Mouse (Mus musculus) gastrocnemius, postnatal 10 days (tissue): ENCODE measurements at regions not wholly inside any gene's neighbourhood (a gene's known extent, or its start where the extent isn't known, plus 50 kb on each side); places are given as distances from the start of the nearest gene placed in this dataset.

ENCODE experiments used
- DNase-seq: peaks from one replicate; pipeline ENCODE4 v3.0.0; 2021; ENCODE audit warnings: mixed read lengths

GRCm38 (mm10) chr6:99891790-99892189 lies 165.6 kb upstream of the Prok2 start:
- no peak for DNase-seq

DNA sequence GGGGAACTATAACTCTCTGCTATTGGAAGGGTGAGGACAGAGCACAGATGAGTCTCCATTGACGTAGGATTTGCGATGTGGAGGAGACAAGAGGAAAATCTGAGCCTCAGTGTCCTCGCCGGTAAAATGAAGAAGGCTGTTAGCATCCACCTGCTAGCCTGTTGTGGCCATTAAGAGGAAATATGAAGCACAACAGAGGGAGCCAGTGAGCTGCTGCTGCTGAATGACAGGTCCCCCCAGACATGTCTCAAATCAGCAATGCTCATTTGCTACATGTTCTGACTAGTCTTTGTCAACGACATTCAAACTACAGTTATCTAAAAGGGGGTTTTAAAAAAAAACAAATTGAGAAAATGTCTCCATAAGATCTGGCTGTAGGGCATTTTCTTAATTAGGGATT lies 164.6 kb upstream of the Prok2 start:
- DNase-seq = no peak

DNA sequence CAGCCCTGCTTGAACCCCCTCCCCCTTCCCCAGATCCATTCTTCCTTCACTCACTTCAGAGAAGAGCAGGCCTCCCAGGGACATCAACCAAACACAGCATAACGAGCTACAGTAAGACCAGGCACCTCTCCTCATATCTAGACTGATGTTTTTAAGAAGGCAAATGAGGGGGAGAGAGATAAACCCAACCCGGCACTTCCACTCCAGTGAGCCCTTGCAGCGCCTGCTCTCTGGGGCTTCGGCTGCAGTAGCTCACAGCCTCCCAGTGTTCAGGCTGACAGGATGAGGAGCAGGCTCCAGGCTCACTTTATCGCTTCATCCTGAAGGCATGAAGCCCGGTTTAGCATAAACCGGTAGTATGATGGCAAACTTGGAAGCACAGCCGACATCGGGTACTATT lies 162.9 kb upstream of the Prok2 start:
- DNase-seq = no peak

DNA sequence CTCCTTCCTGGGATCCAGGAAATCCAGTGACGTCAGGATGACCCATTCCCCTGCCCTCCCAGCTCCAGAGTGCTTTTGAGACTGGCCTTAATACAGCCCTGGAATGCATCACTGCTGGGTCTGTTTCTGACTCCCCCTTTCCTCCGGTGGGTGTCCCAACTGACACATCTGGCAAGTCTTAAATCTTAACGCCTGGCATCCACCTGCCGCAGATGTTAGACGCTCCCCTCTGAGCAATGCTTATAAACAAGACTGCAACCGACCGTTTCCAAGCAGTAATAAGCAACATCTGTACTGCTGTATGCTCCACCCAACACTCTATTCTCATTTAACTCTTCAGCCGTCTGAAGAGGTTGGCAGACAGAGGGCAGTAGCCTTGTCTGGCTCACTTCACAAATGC lies 161.7 kb upstream of the Prok2 start:
- DNase-seq = no peak

GRCm38 (mm10) chr6:99884755-99885154 lies 158.6 kb upstream of the Prok2 start:
- no peak for DNase-seq

DNA sequence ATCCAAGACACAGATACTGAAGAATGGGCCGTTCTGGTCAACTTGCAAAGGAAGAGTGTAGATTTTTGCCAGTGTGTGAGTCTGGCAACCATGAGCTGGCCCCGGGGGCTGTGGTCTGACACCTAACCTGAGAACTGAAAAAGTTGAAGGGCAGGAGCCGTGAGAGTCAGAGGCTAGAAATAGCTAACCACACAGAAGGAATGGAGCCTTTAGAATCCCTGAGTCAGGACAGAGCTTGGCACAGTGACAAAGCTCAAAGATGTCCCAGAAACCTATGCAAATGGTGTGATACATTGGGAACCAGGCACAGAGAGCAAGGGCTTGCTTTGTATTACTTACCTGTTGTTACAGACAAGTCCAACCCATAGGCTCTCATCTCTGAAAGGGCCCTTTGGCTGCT lies 157.9 kb upstream of the Prok2 start:
- DNase-seq = no peak

GRCm38 (mm10) chr6:99881606-99882005 lies 155.4 kb upstream of the Prok2 start:
- DNase-seq = no peak

DNA sequence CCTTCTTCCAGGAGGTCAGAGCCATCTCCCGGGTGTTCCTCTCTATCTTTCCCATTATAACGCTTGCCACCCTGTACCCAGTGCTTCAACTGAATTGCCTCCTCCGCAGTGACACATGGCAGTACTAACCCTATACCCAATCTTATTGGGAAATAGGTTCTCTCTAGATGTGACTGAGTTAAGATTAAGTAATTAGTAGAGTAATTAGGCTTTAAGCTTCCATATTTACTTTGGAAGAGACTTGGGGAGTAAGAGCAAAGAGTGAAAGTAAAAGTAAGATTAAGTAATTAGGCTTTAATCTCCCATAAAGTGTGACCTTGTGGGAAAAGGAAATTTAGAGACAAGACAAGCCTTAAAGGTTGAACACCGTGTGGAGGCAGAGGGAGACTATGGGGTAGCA lies 148.7 kb upstream of the Prok2 start:
- no peak for DNase-seq

DNA sequence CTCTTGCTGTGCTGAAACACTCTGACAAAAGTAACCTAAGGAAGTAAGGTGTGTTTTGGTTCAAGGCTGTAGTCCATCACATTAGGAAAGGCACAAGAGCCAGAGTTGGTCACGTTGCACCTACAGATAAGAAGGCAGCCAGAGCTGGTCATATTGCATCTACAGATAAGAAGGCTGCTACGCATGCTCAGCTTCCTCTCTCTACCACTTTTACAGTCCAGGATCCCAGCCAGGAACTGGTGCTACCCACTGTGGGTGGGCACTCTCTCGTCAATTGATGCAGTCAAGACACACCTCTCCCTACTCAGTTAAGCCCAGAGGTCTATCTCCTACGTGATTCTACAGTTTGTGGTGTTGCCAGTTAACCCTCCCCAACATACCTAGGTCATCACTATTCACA lies 147.8 kb upstream of the Prok2 start:
- no peak for DNase-seq

- no peak for DNase-seq
Measured at GRCm38 (mm10) chr6:99866061-99866460, 139.9 kb upstream of the Prok2 start.

GRCm38 (mm10) chr6:99864949-99865348 lies 138.8 kb upstream of the Prok2 start:
- DNase-seq = no peak

- DNase-seq = no peak
Measured at GRCm38 (mm10) chr6:99863418-99863817, 137.2 kb upstream of the Prok2 start.

GRCm38 (mm10) chr6:99857411-99857810 lies 131.2 kb upstream of the Prok2 start:
- no peak for DNase-seq

- no peak for DNase-seq
Measured at GRCm38 (mm10) chr6:99853716-99854115, 127.5 kb upstream of the Prok2 start.

- no peak for DNase-seq
Measured at GRCm38 (mm10) chr6:99850706-99851105, 124.5 kb upstream of the Prok2 start.

GRCm38 (mm10) chr6:99845508-99845846 lies 119.3 kb upstream of the Prok2 start:
- DNase-seq = no peak

- DNase-seq = no peak
Measured at GRCm38 (mm10) chr6:99844775-99845507, 118.7 kb upstream of the Prok2 start.

- DNase-seq = no peak
Measured at GRCm38 (mm10) chr6:99843507-99843906, 117.3 kb upstream of the Prok2 start.

- no peak for DNase-seq
Measured at GRCm38 (mm10) chr6:99842723-99843122, 116.5 kb upstream of the Prok2 start.

GRCm38 (mm10) chr6:99840823-99841222 lies 114.6 kb upstream of the Prok2 start:
- no peak for DNase-seq

GRCm38 (mm10) chr6:99833323-99833722 lies 107.1 kb upstream of the Prok2 start:
- no peak for DNase-seq

GRCm38 (mm10) chr6:99827625-99828024 lies 101.4 kb upstream of the Prok2 start:
- no peak for DNase-seq

DNA sequence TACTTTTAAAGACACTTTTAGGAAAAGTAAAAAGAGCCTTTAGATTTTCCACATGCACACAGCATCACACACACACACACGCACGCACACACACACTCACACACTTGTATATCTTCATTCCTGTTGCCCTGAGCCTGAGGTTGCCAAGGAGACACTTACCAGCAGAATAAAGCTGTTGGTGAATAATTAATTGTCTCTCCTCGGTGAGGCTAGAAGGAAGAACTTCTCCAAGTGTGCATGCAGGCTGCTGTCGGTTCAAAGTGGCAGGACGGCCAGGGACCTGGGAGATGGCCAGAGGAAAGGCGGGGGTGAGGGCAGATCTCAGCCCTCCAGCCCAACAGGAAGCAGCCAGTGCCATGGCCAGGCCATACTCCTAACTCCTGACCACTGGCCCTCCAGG lies 98.6 kb upstream of the Prok2 start:
- DNase-seq = no peak

- no peak for DNase-seq
Measured at GRCm38 (mm10) chr6:99822471-99822870, 96.3 kb upstream of the Prok2 start.
